Mouse (Mus musculus): Measurements from ENCODE around the gene Car9.

The Car9 gene

GRCm38 (mm10) chr4:43493846-43494240 is 12.9 kb upstream of the Car9 start:
- no peak for DNase-seq (ENCODE audit: low spot score)

DNA sequence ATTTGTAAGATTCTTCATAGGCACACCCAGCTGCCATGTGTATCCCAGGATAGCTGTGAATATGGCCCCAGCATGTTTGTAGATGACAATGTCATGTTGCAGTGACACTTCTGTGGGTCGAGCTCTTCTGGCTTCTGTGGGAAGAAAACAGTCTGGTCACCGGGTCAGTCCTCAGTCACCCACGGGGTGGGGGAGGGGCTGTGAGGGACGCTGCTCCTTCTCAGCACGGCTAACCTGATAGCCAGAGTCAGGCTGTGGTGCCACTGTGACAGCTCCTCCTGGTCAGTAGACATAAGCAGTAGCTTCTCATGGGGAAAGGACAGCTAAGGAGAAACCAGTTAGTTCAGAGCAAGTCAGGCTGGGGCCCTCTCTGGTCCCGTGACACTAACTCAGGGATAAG is 10.2 kb upstream of the Car9 start:
- no peak for DNase-seq (ENCODE audit: low spot score)

GRCm38 (mm10) chr4:43497405-43497804 is 9.4 kb upstream of the Car9 start:
- DNase-seq (ENCODE audit: low spot score) = no peak

GRCm38 (mm10) chr4:43497946-43498345 is 8.8 kb upstream of the Car9 start:
- DNase-seq (ENCODE audit: low spot score) = no peak

DNA sequence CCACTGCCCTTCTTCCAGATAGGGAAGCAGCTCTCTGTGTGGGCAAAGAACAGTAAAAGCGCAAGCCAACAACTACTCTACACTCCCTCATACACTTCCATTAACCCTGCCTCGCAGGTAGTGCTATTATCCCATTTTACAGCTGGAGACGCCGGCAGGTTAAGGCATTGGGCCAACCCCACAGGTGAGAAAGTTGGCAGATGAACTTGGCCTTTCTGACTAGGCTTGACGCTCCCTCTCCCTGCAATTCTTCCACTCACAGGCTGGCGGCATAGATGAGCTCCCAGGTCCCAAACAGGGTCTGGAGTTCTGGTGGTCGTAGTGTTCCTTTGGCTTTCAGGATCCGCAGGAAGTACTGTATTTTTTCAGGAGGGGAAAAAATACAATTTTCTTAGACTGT is 7.8 kb upstream of the Car9 start:
- DNase-seq (ENCODE audit: low spot score) = no peak

GRCm38 (mm10) chr4:43499407-43500333 is 7.1 kb upstream of the Car9 start, which contains the start of gene Arhgef39:
Arhgef39 (minus strand) TSS chr4:43499695.
- DNase-seq (ENCODE audit: low spot score) = peak; percentile 75

DNA sequence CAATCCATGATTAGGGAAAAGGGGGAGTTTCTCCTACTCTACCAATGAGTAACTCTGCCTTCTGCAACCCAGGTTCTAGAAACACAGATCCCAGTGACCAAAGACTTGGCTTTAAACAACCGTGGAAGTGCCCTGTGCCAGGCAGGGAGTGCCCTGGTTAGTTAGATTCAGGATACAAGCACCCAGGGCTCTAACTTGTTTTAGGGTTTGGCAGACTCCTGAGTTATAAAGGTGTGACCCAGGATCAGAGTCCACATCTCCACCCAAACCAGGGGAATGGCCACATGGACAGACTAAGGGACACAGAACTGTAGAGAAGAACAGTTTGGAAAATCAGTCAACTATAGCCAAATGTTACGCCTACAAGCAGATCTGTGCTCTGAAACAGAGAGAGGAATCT is 3.7 kb upstream of the Car9 start:
- DNase-seq (ENCODE audit: low spot score) = no peak

- no peak for DNase-seq (ENCODE audit: low spot score)
Observed at GRCm38 (mm10) chr4:43503506-43503905, 3.3 kb upstream of the Car9 start.

- no peak for DNase-seq (ENCODE audit: low spot score)
Observed at GRCm38 (mm10) chr4:43504269-43504668, 2.5 kb upstream of the Car9 start.

GRCm38 (mm10) chr4:43506074-43506473 is 692 bp upstream of the Car9 start:
- no peak for DNase-seq (ENCODE audit: low spot score)

- no peak for DNase-seq (ENCODE audit: low spot score)
Observed at GRCm38 (mm10) chr4:43507938-43508665, 1.3 kb downstream of the Car9 start.

DNA sequence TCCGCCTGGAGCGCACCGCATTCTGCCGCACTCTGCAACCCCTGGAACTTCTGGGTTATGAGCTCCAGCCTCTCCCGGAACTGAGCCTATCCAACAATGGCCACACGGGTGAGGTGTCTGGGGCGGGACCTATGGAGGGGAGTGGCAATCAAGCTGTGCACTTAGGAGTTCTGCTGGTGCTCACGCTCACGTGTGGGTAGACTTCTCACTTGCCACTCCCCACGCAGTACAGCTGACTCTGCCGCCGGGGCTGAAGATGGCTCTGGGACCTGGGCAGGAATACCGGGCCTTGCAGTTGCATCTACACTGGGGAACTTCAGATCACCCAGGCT is 1.9 kb downstream of the Car9 start:
- DNase-seq (ENCODE audit: low spot score) = no peak

DNA sequence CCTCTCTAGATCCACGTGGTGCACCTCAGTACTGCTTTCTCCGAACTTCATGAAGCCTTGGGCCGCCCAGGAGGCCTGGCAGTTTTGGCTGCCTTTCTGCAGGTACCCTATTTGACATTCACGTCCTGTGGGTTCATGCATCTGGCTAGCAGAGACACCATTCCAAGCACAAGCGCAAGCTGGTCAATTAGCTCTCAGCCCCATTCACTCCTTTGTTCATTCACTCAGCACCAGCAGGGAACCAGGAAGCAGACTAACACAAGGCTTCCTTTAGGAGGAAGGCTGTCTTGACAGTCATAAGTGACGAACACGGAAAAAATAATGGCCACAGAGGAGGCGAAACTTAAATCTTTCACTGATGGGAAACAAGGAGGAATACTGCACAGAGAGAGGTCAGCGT is 2.3 kb downstream of the Car9 start:
- no peak for DNase-seq (ENCODE audit: low spot score)

- DNase-seq (ENCODE audit: low spot score) = no peak
Observed at GRCm38 (mm10) chr4:43511675-43512454, 5.1 kb downstream of the Car9 start.

- DNase-seq (ENCODE audit: low spot score) = no peak
Observed at GRCm38 (mm10) chr4:43512653-43513052, 5.9 kb downstream of the Car9 start.

DNA sequence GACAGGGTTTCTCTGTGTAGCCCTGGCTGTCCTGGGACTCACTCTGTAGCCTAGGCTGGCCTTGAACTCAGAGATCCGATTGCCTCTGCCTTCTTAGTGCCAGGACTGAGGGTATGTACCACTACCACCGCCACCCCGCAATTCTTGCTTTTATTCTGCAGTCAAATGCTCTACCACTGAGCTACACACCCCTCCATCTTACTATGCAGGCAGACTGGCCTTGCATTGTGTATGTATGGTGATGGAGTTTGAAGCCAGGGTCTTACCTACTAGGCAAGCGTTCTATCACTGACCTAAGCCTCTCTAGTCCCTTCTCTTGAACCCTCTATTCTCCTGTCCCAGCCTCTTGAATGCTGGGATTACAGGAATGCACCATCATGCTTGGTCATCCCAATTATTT is 6.5 kb downstream of the Car9 start:
- DNase-seq (ENCODE audit: low spot score) = no peak

- DNase-seq (ENCODE audit: low spot score) = no peak
Observed at GRCm38 (mm10) chr4:43513791-43514190, 7.0 kb downstream of the Car9 start.

GRCm38 (mm10) chr4:43515764-43516708 is 9.3 kb downstream of the Car9 start:
- no peak for DNase-seq (ENCODE audit: low spot score)

GRCm38 (mm10) chr4:43519551-43519950 is 12.8 kb downstream of the Car9 start:
- no peak for DNase-seq (ENCODE audit: low spot score)

DNA sequence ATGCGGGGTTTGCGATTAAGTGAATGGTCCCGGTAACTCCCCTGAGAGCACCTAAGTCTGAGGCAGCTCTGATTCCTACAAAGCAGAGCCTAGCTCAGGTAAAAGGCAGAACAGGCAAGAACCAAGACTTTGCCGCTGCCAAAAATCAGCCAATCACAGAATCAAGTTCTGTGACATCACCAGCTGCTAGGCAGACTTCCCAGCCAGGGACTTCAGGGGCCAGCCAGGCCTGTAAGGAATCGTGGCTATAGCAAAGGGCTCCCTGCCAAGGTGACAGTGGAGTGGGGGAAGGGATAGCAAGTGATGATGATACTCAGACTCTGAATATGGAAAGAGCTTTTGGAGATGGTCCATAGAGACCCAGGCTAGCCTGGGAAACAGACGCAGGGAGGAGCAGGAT is 13.2 kb downstream of the Car9 start:
- DNase-seq (ENCODE audit: low spot score) = peak; percentile 88

DNA sequence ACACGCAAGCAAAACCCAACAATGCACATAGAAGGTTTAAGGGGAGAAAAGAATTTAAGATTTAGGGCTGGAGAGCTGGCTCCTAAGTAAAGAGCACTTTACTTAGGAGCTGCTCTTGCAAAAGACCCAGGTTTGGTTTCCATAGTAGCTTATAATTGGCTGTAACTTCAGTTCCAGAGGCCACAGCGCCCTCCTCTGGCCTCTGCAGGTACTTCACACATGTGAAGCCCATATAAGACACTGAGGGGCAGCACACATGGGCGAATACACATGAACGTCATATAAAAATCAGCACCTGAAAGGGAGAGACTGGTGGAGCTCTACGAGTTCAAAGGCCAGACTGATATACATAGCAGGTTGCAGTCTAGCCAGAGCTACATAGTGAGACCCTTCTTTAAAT is 21.1 kb downstream of the Car9 start:
- DNase-seq (ENCODE audit: low spot score) = no peak

Measured in adipocyte (in vitro differentiated cells).